Mouse (Mus musculus): ENCODE results near the gene Spaca9. TPM values are rescaled to one million over a fixed set of nuclear protein-coding genes. Genes with fewer than 3 reads are reported as not detected.

Gene Spaca9
- 2.0 TPM in 1 of 2 replicates, not detected in the other for polyA plus RNA-seq (2011; ENCODE audit: insufficient read length, low read depth, missing spikeins)

DNA sequence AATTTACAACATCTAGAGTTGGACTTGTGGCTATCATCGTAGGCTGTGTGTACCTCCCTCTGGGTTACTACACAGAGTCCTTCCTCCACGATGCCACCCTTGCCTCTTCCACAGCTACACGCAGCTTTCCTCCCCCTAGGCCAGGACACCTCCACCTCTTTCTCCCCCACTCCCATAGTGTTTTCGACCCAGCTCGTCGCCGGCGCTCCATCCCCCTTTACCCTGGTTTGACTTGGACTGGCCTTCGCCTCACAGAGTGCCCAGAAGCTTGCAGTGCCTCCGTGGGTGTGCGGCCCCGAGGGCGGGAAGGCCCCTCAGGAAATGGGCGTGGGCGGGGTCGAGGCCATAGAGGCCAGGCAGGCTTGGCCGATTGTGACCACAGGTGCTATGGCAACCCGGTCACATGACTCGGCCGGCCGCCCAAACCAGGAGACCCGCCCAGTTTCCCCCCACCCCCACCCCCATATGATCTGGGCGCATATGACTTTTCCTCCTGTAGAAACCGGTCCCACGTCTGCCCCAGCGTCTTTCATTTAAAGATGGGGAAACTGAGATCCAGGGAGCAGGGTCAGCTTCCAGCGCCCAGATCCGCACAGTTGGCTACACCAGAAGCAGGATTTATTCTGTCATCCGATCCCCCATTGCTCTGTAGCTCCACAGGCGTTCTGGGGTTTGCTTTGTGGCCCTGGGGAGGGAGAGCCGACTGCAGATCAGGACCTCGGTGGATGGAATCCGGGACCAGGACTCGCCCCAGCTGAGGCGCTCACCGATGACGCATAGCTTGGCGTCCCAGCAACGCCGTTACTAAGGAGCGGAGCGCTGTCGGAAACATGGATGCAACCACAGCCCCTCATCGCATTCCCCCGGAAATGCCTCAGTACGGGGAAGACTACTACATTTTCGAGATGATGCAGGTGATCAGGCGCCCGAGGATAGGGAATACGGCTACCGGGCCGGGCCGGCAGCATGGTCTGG is at the start of gene Spaca9, which contains the start of gene Ak8:
Gene Spaca9 (minus strand): TSS at position 367 of the 975 bp plus-strand sequence.
Gene Ak8 (plus strand): TSS at position 804 of the 975 bp plus-strand sequence.
- Histone ChIP-seq H3K4me1 (ENCODE audit: control insufficient read depth, insufficient read depth, low read length) (no peaks in the 10 kb centered on the region), H3K27ac (ENCODE audit: insufficient read depth, low read length) (peak within 1 kb of the TSS; percentile 12; the same call in 1 of the 2 replicates)
- TF ChIP-seq POLR2A (IDR thresholded peaks at IDR 0.05; ENCODE audit: low read depth, low read length) = peak; percentile 64
- no peak for TF ChIP-seq CTCF (IDR thresholded peaks at IDR 0.05; ENCODE audit: borderline replicate concordance, insufficient read depth, low read length)

DNA sequence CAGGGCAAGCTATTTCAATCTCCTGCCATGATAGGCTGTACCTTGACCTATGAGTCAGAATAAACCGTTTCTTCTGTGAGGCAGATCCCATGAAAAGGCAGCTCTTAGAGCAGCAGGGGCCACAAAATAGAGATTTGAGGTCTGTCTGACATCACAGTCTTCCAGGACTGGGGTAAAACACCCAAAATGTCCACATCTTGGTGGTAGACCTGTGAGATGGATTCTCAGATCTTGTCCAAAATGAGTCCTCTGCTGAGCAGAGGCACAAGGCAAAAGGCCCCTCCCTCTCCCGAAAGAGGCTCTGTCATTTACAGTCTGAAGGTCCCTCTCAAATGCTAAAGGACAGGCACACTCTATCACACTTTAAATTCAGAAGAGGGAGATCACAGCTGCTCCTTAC is 48.2 kb upstream of the Spaca9 start:
- H3K4me1 ChIP-seq (ENCODE audit: control insufficient read depth, insufficient read depth, low read length) = no peaks in the 10 kb centered on the region
- H3K27ac ChIP-seq (ENCODE audit: insufficient read depth, low read length) = no peak overlapping the region
- TF ChIP-seq CTCF (IDR thresholded peaks at IDR 0.05; ENCODE audit: borderline replicate concordance, insufficient read depth, low read length) (no peak), POLR2A (IDR thresholded peaks at IDR 0.05; ENCODE audit: low read depth, low read length) (no peak)
- no peak overlapping the region for H3K4me3 ChIP-seq (ENCODE audit: insufficient read depth, low read length)

More for the DNA sequence above, at the start of gene Spaca9, which contains the start of gene Ak8:
- peak within 1 kb of the TSS; percentile 65 for H3K4me3 ChIP-seq (ENCODE audit: insufficient read depth, low read length)

DNA sequence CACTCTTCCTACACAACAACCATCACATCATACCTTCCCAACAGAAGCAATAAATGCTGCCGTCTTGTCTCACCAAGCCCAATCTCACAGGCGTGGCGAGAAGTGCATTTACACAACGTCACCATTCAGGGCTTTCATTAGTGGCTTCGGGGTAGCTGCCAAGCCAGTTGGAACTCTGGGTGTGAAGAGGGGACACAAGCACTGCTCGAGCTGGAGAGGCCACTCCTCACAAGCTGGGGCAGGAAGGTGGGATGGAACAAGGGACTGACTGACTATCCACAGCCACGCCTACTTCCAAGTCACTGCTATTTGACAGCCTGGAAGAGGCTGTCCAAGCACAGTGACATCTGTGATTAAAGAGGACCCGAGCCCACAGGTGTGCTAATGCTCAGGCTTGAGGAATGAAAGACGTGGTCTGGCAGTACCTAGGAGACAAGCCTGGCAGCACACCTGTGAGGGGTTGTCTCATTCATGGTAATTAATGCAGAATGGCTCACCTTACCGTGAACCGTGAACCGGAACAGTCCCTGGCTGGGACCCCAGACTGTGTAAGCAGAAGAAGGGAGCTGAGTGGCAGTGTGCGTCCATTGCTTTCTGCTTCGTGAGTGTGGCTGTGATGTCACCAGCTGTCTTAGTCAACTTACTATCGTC is 47.3 kb upstream of the Spaca9 start:
- no peak overlapping the region for H3K27ac ChIP-seq (ENCODE audit: insufficient read depth, low read length)
- no peak for TF ChIP-seq CTCF (IDR thresholded peaks at IDR 0.05; ENCODE audit: borderline replicate concordance, insufficient read depth, low read length)
- TF ChIP-seq POLR2A (IDR thresholded peaks at IDR 0.05; ENCODE audit: low read depth, low read length) = no peak
- no peaks in the 10 kb centered on the region for H3K4me1 ChIP-seq (ENCODE audit: control insufficient read depth, insufficient read depth, low read length)
- H3K4me3 ChIP-seq (ENCODE audit: insufficient read depth, low read length) = no peak overlapping the region

DNA sequence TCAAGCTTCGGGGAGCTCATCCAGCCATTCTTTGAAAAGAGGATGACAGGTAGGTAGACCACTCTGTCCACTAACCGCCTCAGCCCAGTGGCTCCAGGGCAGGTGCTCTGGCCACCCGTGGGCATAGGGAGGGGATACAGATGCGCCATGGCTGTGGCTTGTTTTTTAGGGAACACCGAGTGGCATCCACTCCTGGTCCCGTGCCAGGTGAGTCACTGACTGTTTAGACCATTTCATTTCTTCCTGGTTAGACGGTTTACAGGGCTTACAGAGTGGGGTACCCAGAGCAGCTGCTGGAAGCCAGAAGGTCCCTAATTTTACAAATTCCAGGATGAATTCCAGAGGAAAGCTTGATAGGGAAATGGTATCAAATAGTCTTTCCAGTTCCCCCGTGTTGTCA is 43.2 kb upstream of the Spaca9 start:
- H3K4me3 ChIP-seq (ENCODE audit: insufficient read depth, low read length) = no peak overlapping the region
- no peak for TF ChIP-seq CTCF (IDR thresholded peaks at IDR 0.05; ENCODE audit: borderline replicate concordance, insufficient read depth, low read length)
- TF ChIP-seq POLR2A (IDR thresholded peaks at IDR 0.05; ENCODE audit: low read depth, low read length) = no peak

DNA sequence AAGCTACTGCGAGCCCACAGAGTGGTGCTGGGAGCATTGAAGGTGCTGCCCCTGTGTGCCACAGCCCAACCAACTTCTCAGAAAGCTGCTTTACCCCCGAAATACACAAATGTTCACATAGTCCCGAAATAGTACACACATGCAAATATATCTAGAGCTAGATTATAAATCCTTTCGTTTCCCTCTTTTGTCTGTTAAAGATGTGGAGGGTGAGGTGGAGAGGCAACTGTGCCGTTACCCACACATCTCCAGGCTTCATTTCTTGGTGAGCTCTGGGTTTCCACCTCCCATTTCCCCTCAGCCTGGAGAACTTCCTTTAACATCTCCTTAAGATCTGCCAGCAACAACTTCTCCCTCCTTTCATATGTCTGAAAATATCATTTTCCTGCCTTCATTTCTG is 40.6 kb upstream of the Spaca9 start:
- TF ChIP-seq POLR2A (IDR thresholded peaks at IDR 0.05; ENCODE audit: low read depth, low read length) (no peak), CTCF (IDR thresholded peaks at IDR 0.05; ENCODE audit: borderline replicate concordance, insufficient read depth, low read length) (no peak)
- no peak overlapping the region for H3K4me3 ChIP-seq (ENCODE audit: insufficient read depth, low read length)
- no peaks in the 10 kb centered on the region for H3K4me1 ChIP-seq (ENCODE audit: control insufficient read depth, insufficient read depth, low read length)
- no peak overlapping the region for H3K27ac ChIP-seq (ENCODE audit: insufficient read depth, low read length)

More for the DNA sequence above, 43.2 kb upstream of the Spaca9 start:
- Histone ChIP-seq H3K27ac (ENCODE audit: insufficient read depth, low read length) (no peak overlapping the region), H3K4me1 (ENCODE audit: control insufficient read depth, insufficient read depth, low read length) (no peaks in the 10 kb centered on the region)

DNA sequence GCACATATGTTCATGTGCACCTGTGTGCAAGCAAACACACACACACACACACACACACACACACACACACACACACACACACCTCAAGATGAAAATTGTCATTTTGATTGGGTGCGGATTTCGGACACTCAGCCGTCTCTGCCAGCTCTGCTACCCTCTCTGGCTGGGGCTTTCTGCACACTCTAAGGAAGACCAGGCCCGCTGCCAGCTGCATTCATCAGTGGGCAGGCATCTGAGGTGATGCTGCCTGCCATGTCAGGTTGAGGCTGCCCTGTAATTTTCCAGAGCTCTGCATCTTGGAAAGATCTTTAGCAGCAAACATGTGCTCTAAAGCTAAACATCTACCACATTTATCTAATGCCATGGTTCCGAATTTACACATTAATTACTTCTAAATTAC is 37.6 kb upstream of the Spaca9 start:
- no peaks in the 10 kb centered on the region for H3K4me1 ChIP-seq (ENCODE audit: control insufficient read depth, insufficient read depth, low read length)
- no peak overlapping the region for H3K27ac ChIP-seq (ENCODE audit: insufficient read depth, low read length)
- no peak overlapping the region for H3K4me3 ChIP-seq (ENCODE audit: insufficient read depth, low read length)
- TF ChIP-seq CTCF (IDR thresholded peaks at IDR 0.05; ENCODE audit: borderline replicate concordance, insufficient read depth, low read length) (no peak), POLR2A (IDR thresholded peaks at IDR 0.05; ENCODE audit: low read depth, low read length) (no peak)

DNA sequence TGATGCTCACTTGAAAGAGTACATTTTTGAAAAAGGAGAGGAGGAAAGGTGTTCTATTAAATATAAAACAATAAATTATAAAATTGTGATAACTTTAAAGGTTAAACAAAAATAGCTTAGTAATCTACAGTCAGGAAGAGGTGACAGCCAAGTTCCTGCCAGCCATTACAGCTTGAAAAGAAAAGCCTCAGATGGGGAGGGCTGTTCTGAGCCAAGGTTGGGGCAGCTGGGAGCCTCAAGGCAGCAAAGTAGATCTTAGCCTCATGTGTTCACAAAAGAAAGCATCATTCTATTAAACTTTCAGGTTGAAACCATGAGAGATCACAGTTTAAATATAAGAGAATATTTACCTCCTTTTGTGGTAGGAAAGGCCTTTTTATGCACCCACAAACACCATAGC is 31.1 kb upstream of the Spaca9 start:
- no peak for TF ChIP-seq POLR2A (IDR thresholded peaks at IDR 0.05; ENCODE audit: low read depth, low read length)
- TF ChIP-seq CTCF (IDR thresholded peaks at IDR 0.05; ENCODE audit: borderline replicate concordance, insufficient read depth, low read length) = no peak
- no peak overlapping the region for H3K27ac ChIP-seq (ENCODE audit: insufficient read depth, low read length)
- H3K4me3 ChIP-seq (ENCODE audit: insufficient read depth, low read length) = no peak overlapping the region

DNA sequence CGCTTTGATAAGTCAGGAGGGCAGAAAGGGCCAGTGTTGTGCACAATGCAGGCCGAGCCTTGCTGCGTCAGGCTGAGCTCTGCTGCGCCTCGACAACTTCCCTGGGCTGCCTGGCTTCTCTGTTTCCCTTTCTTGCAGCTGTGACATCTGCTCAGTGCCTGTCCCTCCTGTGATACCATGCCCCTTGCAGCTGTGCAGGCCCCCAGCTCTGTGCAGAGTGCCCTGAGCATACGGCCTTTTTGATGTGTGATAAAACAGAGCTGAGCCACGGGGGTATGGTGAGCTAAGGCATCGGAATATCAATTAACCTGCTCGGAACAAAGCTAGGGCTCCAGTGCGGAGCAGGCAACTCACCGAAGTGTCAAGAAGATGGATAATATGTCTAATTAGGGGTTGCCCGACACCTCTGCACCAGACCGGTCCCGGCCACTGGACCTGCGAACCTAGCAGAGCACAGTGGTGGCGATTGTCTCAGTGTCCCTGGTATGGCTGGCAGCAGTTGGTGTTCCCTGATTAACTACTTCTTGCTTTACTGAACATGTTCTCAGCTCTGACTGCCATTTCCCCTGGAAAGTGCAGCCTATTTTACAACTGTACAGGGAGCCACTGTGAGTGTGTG is 28.4 kb upstream of the Spaca9 start:
- no peak for TF ChIP-seq POLR2A (IDR thresholded peaks at IDR 0.05; ENCODE audit: low read depth, low read length)
- no peak for TF ChIP-seq CTCF (IDR thresholded peaks at IDR 0.05; ENCODE audit: borderline replicate concordance, insufficient read depth, low read length)

More for the DNA sequence above, 31.1 kb upstream of the Spaca9 start:
- H3K4me1 ChIP-seq (ENCODE audit: control insufficient read depth, insufficient read depth, low read length) = no peaks in the 10 kb centered on the region

DNA sequence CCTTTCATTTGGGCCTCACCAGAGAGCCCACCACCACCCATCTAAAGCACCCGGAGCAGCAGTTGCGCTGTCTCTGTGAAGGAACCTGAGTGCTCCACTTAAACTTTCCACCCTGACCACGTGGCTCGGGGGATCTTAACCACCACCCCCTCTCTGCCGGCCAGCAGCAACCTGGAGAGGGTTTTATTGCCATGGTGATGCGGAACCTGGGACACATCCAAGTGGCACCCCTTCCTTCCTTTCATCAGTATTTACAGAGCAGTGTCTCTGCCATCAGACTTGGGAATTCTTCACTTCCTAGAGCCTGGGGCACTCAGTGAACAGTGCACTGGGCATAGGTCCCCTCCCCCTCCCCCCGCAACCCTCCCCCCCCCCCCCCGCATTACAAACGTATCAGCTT is 24.4 kb upstream of the Spaca9 start:
- H3K27ac ChIP-seq (ENCODE audit: insufficient read depth, low read length) = no peak overlapping the region
- no peaks in the 10 kb centered on the region for H3K4me1 ChIP-seq (ENCODE audit: control insufficient read depth, insufficient read depth, low read length)
- H3K4me3 ChIP-seq (ENCODE audit: insufficient read depth, low read length) = no peak overlapping the region
- TF ChIP-seq POLR2A (IDR thresholded peaks at IDR 0.05; ENCODE audit: low read depth, low read length) (no peak), CTCF (IDR thresholded peaks at IDR 0.05; ENCODE audit: borderline replicate concordance, insufficient read depth, low read length) (no peak)

More for the DNA sequence above, 28.4 kb upstream of the Spaca9 start:
- Histone ChIP-seq H3K4me1 (ENCODE audit: control insufficient read depth, insufficient read depth, low read length) (no peaks in the 10 kb centered on the region), H3K27ac (ENCODE audit: insufficient read depth, low read length) (no peak overlapping the region), H3K4me3 (ENCODE audit: insufficient read depth, low read length) (no peak overlapping the region)

All from embryonic fibroblast, embryonic 13.5 days (primary cell).